Mouse (Mus musculus) lung, postnatal 10 days (tissue): ENCODE measurements around the gene Apol8.

ENCODE experiments used
- DNase-seq: peaks from one replicate; pipeline ENCODE4 v3.0.0; 2021

Gene Apol8

DNA sequence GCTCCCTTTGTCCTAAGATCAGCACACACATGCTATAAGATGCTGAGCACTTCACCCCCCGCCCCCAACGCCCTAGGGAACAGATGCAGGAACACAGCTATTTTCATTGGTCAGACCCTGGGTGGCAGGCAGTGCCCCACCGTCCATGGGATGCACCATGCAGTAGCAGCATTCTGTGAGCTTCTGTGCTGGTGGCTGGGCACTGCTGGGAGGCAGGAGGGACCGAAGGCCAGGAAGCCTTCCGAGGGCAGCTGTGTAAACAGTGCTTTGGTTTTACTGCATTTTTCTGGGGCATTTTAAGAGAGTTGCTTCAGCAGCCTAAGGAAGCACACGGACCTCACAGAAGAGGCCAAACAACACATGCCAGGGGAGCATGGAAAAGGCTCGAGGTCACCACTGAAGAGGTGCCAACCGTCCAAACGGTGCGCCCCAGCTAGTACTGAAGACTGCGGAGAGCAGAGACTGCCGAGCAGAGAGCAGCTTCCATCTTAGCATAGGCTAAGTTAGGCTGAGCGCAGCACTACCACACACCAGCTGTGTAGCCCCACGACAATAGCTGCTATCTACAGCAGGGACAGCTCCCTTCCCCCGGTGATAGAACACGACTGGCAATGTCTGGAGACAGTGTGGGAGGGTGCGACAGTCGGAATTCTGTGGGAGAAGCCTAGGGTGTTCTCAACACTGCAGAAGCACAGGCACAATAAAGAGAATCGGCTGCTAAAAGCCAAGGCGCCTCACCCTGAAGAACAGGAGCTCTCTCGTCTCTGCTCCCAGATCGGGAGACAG, 27.4 kb upstream of the Apol8 start:
- no peak for DNase-seq

DNA sequence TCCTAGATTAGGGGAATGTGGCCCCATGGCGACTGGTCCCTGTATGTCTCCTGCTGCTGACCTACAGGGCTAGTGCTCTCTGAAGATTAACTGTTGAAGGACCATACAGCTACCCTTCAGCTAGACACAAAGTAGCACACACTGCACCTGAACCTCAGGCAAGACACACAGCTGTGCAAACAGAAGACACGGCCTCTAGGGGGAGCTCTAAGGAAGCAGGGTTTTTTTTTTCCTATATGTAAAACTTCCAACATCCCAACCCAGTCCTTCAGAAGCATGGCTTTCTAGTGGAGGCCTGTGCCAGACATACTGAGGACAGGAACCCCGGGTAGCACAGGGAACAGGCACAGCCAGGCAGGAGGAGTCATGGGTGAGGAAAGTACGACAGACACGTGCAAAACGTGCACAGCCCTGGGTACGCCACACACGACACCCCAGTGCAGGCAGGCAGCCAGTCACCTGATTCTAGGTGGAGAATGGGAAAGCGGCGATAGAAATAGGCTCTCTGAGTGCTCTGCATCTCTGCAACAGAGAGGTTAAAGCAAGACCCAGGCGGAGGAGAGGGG, 25.7 kb upstream of the Apol8 start:
- DNase-seq: peak; percentile 54

DNA sequence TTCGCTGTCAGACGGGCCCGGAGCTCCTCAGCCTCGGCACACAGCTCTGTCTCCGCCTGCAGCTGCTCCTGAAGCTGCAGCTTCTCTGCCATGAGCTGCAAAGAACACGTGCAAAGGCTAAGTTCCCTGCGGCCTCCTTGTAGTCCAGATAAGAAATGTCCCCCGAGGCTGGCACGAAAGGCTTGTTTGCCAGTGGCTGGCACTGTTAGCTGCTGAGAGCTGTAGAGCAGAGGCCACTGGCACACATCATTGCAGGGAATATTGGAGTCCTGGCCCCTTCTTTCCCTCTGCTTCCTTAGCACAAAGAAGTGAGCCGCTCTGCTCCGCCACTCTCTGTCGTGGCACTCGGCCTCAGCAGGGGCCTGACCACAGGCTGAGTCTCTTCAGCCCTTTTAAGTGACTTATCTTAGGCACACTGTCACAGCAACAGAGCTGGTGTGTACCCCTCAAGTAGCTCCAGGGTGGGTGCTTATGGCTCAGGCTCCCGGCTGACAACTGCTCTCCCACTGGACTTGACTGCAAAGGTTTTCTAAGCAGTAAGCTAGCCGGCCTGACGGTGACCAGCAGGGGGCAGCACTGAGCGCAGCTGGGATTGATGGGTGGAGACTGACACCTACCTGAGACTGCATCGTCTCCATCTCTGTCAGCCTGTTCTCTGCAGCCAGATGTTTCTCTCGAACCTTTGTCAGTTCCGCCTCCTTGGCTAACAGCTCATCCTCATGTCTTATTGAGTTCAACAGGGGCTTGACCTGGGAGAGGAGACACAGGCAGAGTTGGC, 18.6 kb upstream of the Apol8 start:
- peak; percentile 85 for DNase-seq

DNA sequence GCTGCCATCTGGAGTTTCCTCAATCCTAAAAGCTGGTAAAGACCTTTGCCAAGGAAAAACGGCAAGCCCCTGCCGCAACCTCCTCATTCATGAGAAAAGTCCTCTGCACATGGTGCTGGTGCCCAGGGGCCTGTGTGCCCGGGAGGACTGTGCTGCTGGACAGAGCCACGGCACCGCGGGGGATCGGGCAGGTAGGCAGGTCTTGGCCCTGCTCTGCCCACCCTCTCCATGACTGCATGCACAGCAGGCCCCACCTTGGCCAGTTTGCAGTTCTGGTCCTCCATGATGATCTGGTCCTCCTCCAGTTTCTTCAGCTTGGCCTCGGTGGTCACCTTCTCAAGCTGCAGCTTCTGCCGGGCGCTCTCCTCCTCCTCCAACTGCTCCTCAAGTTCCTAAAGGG, 17.5 kb upstream of the Apol8 start:
- no peak for DNase-seq

DNA sequence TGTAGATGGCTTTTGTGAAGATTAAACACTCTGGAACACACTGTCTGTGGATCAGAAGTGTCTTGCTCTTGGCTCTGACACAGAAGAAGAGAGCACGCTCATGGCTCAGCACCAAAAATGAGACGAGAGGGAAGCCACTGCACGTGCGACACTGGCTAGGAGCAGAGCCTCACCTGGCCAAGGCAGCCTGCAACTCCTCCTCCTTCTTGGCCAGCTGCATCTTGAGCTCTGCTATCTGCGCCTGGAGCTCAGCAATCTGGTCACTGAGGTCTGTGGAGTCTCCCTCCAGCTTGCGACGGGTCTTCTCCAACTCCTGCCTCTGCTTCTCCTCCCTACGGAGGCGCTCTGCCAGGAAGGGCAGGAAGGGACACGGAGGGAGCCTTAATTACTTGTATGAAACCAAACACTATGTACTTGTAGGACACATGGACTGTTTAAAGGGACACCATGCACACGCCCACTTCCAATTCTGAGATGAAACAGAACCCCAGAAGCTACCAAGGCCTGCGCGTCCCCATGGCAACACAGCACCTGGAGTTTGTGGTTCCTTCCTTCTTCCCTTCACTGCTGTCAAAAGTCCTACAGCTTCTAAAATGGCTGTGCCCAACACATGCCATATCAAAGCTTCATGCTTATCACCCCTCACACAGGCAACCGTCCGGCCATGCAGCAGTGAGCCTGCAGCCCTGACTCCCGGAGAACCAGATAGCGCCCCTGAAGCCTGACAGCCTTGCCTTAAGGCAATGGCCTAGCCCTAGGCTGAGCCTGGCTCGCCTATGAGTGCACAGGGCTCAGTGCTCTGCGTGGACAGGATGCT, 16.5 kb upstream of the Apol8 start:
- DNase-seq: no peak

DNA sequence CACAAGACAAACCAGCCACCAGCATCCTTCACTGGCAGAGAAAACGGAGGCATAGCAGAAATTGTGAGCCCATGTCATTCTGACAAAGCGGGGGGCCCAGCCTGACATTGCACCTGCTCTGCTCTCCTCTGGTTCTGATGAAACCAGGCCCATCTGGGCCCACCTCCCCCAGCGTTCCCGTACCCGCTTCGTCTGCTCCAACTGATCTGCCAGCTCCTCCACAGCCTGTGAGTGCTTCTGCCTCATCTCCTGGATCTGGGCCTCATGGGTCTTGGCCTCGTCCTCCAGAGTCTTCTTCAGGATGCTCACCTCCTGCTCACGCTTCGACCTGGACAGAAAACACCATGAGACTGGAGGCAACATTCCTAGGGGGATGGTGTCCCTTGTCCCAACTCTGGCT, 14.1 kb upstream of the Apol8 start:
- no peak for DNase-seq

DNA sequence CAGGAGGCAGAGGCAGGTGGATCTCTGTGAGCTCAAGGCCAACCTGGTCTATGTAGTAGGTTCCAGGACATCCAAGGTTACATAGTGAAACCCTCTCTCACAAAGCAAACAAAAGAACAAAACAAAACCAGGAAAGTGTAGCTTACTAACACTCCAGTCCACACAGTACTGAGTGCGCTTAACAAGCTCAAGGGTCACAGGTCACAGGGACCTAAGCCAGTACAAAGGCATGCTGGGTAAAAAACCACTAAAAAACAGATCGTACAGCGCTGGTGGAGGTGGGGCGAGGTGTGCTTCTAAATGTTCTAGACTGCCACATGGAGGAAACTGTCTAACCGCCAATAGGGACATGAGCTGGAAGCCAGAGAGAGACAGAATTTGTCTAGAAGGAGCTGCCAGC, 13.5 kb upstream of the Apol8 start:
- no peak for DNase-seq

DNA sequence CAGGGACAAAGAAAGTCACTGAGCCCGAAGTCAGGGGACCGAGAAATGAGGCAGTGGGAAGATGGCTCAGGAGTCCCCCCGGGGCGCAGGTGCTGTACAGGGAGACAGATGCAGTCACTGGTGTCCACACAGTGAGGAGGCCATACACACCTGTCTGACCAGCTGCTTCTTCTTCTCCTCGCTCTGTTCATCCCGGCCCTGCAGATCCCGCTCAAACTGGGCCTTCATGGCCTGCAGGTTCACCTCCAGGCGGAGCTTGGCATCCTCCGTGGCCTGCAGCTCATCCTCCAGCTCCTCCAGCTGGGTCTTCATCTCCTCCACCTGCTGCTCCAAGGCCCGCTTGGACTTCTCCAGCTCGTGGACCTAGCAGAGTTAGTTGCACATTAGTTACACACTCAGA, 10.2 kb upstream of the Apol8 start:
- DNase-seq: no peak

DNA sequence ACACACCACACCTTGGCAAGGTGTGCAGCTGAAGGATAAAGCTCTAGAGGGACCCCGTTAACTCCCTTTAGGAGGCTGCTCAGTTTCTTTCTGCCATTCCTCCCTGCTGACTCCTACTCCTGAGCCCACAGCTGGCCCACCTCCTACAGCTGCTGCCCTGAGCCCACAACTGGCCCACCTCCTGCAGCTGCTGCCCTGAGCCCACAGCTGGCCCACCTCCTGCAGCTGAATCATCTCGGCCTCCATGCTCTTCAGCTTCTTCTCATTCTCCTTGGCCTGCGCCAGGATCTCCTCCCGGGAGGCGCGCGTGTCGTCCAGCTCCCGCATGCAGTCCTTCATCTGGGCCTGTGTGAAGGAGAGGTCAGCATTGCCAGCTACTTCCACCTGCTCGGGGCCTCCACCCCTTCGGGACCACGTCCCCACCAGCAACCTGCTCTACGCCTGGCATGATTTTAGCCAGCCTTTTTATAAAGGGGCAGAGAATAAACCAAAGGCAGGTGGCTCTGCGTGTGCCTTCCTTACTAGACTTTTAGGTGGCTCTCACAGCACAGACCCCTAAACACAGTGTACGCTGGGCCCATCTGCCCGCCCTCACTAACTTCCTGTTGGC, 8.8 kb upstream of the Apol8 start:
- DNase-seq: no peak

DNA sequence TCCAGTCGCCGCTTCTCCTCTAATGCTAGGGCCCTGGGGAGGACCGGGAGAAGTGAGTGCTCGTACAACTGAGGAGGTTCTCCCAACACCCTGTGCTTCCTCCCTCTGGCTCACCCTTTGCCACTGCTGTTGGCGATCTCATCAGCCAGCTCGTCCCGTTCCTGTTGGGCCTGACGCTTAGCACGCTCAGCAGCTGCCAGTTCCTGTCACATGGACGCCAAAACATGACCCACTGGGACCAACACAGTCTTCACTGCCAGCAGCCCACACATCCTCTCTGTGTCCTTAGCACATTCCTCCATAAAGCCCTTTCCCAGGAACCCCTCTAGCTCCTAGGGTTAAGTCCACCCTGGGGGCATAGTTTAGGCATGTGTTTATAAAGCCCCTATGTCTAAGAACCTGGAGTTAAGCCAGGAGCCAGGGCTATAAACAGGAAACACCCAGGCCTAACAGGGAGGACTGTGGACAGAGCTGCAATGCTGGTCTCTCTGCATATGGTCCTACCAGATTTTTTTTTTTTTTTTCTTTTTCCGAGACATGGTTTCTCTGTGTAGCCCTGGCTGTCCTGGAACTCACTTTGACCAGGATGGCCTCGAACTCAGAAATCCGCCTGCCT, 7.7 kb upstream of the Apol8 start:
- DNase-seq: peak; percentile 87

DNA sequence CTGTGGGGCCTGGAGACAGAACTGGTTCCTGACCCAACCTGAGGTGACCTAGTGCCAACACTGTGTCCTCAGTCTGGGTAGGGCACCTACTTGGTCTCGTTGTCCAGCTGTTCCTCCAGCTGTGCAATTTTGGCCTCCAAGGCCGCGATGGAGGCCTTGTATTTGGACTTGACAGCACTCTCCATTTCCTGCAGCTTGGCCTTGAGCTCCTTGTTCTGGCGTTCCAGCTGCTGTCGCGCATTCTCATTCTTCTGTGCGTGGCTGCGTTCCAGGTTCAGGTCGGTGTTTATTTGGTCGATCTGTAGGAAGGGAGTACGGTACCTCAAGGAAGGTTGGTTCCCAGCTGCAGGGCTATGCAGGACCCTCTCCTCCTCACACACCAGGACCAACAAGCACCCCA, 6.9 kb upstream of the Apol8 start:
- DNase-seq: no peak

DNA sequence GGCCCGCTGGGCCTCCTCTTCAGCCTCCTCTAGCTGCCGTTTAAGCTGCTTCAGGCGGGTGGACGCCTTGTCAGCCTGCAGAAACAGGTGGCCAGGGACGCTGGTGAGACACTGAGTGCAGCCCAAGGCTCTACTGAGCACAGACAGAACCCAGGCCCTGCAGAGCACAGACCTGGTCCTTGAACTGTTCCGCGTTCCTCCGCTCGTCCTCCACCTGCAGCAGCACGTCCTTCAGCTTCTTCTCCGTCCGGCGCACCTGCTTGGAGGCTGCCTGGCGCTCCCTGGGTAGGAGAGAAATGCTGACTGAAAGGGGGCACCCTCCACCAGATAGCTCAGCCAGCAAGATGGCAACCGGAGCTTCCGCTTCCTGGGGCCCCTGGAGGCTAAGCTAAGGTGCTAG, 6.2 kb upstream of the Apol8 start:
- DNase-seq: no peak

DNA sequence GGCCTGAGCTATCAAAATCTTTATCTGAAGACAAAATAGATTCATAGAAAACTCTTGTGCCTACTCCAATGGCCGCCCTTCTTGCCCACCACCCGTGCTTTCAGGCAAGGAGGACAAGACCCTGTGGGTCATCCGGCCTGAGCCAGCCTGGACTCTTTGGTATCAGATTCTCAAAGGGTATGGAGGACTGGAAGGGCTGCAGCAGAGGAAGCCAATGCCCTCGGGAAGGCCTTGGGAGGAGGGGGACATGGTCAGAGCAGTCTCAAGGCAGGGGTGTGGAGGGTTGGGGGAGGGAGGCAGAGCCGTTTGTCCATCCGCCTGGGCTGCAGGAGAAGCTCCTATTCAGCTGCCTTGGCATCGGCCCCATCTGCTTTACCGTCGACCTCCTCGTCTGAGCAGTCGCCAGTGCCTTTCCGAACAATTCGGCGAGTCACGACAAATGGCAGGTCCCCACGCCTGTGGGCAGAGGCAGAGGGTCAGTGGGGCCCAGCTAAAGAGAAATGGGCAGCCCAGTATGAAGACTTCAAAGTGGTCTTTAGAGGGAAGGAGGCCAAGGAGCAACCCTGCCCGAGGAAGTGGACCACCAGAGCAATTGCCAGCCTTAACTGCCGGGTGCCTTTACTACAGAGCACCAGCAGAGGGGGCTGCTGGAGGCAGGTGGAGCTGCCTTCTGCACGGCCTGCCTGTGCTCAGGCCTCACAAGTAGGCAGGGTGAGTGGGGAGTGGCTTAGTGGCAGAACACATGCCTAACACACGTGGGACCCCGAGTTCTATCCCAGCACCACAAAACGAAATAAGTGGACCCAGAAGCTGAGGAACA, 5.0 kb upstream of the Apol8 start:
- peak; percentile 69 for DNase-seq

DNA sequence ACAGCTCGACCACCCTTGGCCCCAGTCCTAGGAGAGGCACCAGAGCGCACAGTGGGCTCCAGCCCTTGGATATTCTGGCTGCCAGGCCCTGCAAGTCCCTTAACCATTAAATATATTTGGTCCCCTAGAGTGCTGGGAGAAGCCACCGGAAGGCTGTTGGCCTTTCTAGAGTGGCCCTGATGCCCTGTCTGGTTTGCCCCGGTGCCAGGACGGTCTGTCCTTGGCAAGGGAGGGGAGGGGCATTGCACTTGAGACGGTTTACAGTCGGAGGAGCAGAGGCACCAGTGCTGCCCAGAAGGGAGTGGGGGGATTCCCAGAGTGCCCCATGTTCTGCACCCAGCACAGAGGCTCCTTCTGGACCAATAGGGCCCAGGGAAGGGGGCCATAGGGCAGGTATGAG, 4.3 kb upstream of the Apol8 start:
- DNase-seq: no peak

DNA sequence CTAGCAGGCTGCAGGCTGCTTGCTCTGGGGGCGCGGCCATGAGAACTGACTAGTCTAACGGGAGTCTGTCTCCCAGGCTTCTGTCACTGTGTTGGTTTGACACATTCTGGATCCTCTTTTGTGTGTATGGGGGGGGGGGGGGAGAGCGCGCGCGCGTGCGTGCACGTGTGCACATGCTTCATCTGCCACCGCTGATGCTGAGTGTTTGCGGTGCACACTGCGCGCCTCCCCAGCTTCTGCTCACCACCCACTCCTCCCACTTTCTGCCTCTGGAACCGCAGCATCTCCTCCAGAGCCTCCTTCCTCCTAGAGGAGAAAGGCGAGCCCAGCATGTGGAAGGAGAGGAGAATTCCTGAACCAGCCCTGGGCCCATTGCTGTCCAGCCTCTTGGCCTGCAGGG, 3.2 kb upstream of the Apol8 start:
- no peak for DNase-seq

DNA sequence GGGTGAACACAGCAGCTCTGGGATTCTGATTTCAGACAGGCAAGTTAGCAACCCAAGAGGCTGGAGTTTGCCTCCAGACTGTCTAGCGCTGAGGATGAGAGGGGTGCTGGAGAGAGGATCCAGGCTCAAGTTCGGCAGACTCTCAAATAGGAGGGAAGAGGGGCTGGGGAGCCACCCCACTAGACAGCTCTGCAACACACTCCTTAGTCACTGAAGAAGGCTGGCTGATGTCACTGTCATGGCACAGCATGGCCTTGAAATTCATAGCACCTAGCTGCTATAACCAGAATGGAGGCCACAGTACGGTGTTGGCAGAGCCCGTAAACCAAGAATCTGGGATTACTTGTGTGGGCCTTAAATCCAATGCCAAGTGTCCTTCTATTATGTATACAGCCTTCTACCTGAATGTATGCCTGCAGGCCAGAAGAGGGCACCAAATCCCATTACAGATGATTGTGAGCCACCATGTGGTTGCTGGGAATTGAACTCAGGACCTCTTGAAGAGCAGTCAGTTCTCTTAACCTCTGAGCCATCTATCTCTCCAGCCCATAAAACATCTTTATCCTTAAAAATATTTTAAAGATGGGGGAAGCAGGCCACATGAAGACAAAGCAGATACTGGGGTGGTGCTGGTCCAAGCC, 903 bp upstream of the Apol8 start:
- no peak for DNase-seq

DNA sequence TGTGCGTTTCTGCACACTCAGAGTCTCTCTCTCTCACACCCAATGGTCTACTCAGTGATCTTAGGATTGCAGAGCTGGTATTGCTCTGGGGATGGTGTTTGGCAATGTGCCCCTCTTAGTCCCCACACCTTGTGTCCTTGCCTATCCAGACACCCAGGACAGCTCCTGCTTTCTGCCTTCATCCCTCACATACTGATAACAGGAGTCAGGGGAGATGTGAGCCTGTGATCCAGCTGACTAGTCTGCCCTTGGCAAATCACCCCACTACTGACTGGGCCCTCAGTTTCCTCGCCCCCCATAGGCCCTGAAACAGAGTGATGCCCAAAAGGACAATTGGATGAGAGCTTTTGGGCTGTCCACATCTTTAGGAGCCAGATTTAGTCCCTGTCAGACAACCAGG, 722 bp downstream of the Apol8 start:
- no peak for DNase-seq

DNA sequence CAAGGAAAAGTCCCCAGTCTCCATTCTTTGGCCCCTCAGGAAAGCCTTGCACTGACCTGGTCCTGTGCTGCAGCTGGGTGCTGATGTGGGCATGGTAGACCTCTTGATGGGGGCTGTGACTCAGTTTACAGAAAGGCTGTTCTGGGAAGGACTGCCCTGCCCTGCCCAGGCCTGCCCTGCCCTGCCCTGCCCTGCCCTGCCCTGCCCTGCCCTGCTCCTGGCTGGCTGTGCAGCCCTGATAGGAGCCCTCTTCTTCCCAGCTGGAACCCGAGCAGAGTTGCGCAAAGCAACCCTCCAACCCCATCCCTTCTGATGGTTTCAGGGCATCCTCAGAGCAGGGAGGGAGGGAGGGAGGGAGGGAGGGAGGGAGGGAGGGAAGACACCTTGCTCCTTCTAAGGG, 1.7 kb downstream of the Apol8 start:
- DNase-seq: no peak

DNA sequence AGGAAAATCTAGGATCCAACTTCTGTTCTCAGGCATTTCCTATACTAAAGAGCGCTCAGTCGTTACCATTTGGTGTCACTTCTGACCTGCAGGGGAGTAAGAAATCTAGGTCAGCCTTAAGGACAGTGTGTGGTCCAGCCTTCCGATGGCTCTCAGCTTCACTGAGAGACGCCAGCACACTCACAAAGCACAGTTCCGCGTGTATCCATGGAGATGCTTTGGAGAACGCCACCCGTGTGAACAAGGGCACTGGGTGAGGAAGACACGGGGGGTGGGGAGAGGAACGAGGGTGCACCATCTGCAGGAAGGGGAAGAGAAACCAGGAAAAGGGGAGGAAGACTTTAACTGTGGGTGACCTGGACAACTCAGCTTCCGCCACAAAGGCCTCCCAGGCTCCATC, 4.4 kb downstream of the Apol8 start:
- DNase-seq: no peak

DNA sequence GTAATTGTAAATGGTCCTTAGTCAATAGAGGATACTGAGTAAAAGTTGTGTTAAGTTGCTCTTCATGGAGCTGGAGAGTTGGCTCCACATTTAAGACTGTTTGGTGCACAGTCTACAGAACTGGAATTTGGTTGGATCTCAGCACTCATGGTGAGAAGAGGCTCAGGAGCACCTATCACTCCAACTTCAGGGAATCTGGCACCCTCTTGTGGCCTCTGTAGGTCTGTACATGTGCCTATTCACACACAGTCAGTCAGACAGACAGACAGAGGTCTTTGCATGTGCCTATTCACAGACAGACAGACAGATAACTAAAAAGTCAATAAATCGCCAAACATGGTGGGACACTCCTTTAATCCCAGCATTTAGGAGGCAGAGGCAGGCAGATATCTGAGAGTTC, 6.3 kb downstream of the Apol8 start:
- peak; percentile 61 for DNase-seq

DNA sequence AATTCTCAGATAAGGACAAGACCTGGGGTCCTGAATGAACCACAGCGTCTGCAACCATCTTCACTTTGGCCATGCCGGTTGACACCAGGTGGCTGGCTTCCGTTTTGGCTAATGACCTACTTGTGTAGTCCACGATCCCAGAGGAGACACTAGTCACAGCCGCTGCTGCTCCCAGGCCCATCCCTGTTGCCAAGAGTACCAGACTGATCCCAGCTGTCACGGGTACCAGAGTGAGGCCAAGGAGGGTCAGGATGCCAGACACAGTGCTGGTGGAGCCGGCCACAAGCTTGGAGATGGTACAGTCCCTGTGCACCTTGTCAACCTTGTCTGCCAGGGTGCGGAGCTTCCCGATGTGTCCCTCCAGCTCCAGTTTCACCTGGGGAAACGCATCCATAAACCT, 7.1 kb downstream of the Apol8 start:
- no peak for DNase-seq
